Mouse (Mus musculus) lung, adult 2 months (tissue): ENCODE measurements at regions not wholly inside any gene's neighbourhood (a gene's known extent, or its start where the extent isn't known, plus 50 kb on each side); places are given as distances from the start of the nearest gene placed in this dataset.

Experiments
- CTCF ChIP-seq: fragments of 200-500 bp; IDR thresholded peaks from 2 replicates; pipeline ENCODE4 v1.5.1; 2011; ENCODE audit warnings: mild to moderate bottlenecking, low read length, control low read depth; ENCODE audit not compliant: insufficient read depth
- POLR2A ChIP-seq: fragments of 200-500 bp; IDR thresholded peaks from 2 replicates; pipeline ENCODE4 v1.6.1; 2011; ENCODE audit warnings: low read depth, mild to moderate bottlenecking, control low read depth, low read length, borderline replicate concordance; ENCODE audit errors: extremely low read depth

GRCm38 (mm10) chr10:126802732-126803131 lies 98.4 kb downstream of the Atp23 start:
- TF ChIP-seq CTCF (no peak), POLR2A (no peak)
